Mouse (Mus musculus) brain, embryonic 14.5 days (tissue): ENCODE measurements at regions not wholly inside any gene's neighbourhood (a gene's known extent, or its start where the extent isn't known, plus 50 kb on each side); places are given as distances from the start of the nearest gene placed in this dataset.

ENCODE experiments used
- CTCF ChIP-seq: fragments of 200-500 bp; IDR thresholded peaks from 2 replicates; pipeline ENCODE4 v1.5.1; 2012; ENCODE audit warnings: inconsistent platforms, mild to moderate bottlenecking, moderate library complexity, borderline replicate concordance; ENCODE audit not compliant: insufficient read depth, insufficient read length; ENCODE audit errors: extremely low read depth
- POLR2A ChIP-seq: fragments of 200-500 bp; IDR thresholded peaks from 2 replicates; pipeline ENCODE4 v1.6.1; 2012; ENCODE audit warnings: mild to moderate bottlenecking, inconsistent platforms, borderline replicate concordance; ENCODE audit not compliant: poor library complexity, insufficient read depth, insufficient read length, severe bottlenecking; ENCODE audit errors: extremely low read depth

DNA sequence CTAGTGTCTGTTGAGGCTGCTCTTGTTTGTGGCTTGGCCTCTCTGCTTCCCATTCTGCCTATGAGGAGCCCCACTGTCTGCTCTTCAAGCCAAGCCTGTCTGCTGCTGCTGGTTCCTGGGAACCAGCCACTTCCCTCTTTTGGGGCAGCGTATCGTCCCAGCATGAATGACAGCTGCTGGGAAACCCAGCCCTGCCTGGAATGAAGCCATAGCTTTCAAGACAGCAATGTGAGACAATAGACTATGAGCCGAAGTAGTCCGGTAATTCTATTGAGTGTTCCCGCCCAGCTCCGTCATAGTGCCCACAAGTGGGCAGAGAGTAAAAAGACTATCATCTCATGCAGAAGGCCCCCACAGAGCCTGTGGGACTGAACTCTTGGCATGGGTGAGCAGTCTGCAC, 80.4 kb downstream of the Cyp26a1 start:
- TF ChIP-seq POLR2A (no peak), CTCF (no peak)
